Mouse (Mus musculus) heart, embryonic 12.5 days (tissue): ENCODE results near the gene Mb21d2. TPM values are rescaled to one million over a fixed set of nuclear protein-coding genes. Genes with fewer than 3 reads are reported as not detected.

Experiments
- ATAC-seq: fragments of 200-750 bp; cut with Nextera tagmentation; 2 replicates; pipeline ENCODE4 v1.8.0; 2017; ENCODE audit warnings: moderate TSS enrichment, moderate library complexity; ENCODE audit not compliant: insufficient number of reproducible peaks, low FRiP score
- H3K27ac ChIP-seq: fragments of 300-500 bp; sonication (generic); 2 replicates; pipeline ENCODE4 v1.5.1; 2016; ENCODE audit warnings: mild to moderate bottlenecking, moderate library complexity; ENCODE audit not compliant: poor library complexity, severe bottlenecking
- H3K27me3 ChIP-seq: fragments of 300-500 bp; sonication (generic); replicated peaks from 2 replicates; pipeline ENCODE4 v1.6.1; 2016; ENCODE audit warnings: mild to moderate bottlenecking, moderate library complexity
- H3K36me3 ChIP-seq: fragments of 300-500 bp; sonication (generic); 2 replicates; pipeline ENCODE4 v1.6.1; 2016; ENCODE audit warnings: mild to moderate bottlenecking, moderate library complexity
- H3K4me1 ChIP-seq: fragments of 300-500 bp; sonication (generic); replicated peaks from 2 replicates; pipeline ENCODE4 v1.6.1; 2016; ENCODE audit warnings: mild to moderate bottlenecking
- H3K4me2 ChIP-seq: fragments of 300-500 bp; sonication (generic); 2 replicates; pipeline ENCODE4 v1.6.1; 2016; ENCODE audit warnings: mild to moderate bottlenecking, moderate library complexity
- H3K4me3 ChIP-seq: fragments of 300-500 bp; sonication (generic); 2 replicates; pipeline ENCODE4 v1.5.1; 2016; ENCODE audit warnings: mild to moderate bottlenecking
- H3K9ac ChIP-seq: fragments of 300-500 bp; sonication (generic); 2 replicates; pipeline ENCODE4 v1.6.1; 2016; ENCODE audit warnings: mild to moderate bottlenecking, moderate library complexity
- H3K9me3 ChIP-seq: fragments of 300-500 bp; sonication (generic); replicated peaks from 2 replicates; pipeline ENCODE4 v1.6.1; 2016; ENCODE audit warnings: mild to moderate bottlenecking, moderate library complexity
- WGBS: fragments of 180-500 bp; shearing (Covaris S2); methylation state at CpG from one replicate; pipeline ENCODE4 v1.1.7; 2016; 5-methylcytosine and 5-hydroxymethylcytosine counted together
- polyA plus RNA-seq: library from polyadenylated mRNA; unstranded; fragments of >200 nt; fragmentation: Nextera tagmentation; extraction: Ambion mirVana; gene quantifications from 2 replicates; pipeline ENCODE4 v1.2.1, GENCODE M21; 2016

The Mb21d2 gene
- polyA plus RNA-seq, 1 experiment from 2014 or later = 6.9 TPM

- Histone ChIP-seq H3K4me2 (peak overlapping the region; percentile 71), H3K27me3 (0 out of 2 replicates have a peak, but pooled peaks cover 7% of the 10 kb centered on the region), H3K9me3 (no peaks in the 10 kb centered on the region), H3K4me3 (peak overlapping the region; percentile 64), H3K36me3 (no peaks in the 10 kb centered on the region), H3K9ac (peak overlapping the region; percentile 91), H3K27ac (peak overlapping the region; percentile 94), H3K4me1 (peaks cover 13% of the 10 kb centered on the region)
- WGBS = under 1% methylated on average over 10 of the region's 10 CpGs
- ATAC-seq = peak; percentile 62
These were observed 1.0 kb downstream of the Mb21d2 start for GRCm38 (mm10) chr16:28928466-28928814.

- 52% methylated on average over 9 of the region's 9 CpGs for WGBS
- H3K4me1 ChIP-seq = peaks cover 13% of the 10 kb centered on the region
- H3K4me3 ChIP-seq = no peak overlapping the region
- no peak overlapping the region for H3K9ac ChIP-seq
- no peak overlapping the region for H3K27ac ChIP-seq
- H3K36me3 ChIP-seq = no peaks in the 10 kb centered on the region
- no peak for ATAC-seq
- H3K4me2 ChIP-seq = peak overlapping the region; percentile 71; the same call in 1 of the 2 replicates
- H3K27me3 ChIP-seq = 0 out of 2 replicates have a peak, but pooled peaks cover 7% of the 10 kb centered on the region
- H3K9me3 ChIP-seq = no peaks in the 10 kb centered on the region
These were observed 2.1 kb downstream of the Mb21d2 start for GRCm38 (mm10) chr16:28927381-28927780.

- Histone ChIP-seq H3K36me3 (no peaks in the 10 kb centered on the region), H3K9ac (no peak overlapping the region), H3K27ac (no peak overlapping the region), H3K9me3 (no peaks in the 10 kb centered on the region), H3K4me2 (no peak overlapping the region), H3K4me3 (no peak overlapping the region), H3K27me3 (no peaks in the 10 kb centered on the region), H3K4me1 (0 out of 2 replicates have a peak, but pooled peaks cover 5% of the 10 kb centered on the region)
- WGBS = 79% methylated on average over 11 of the region's 11 CpGs
- ATAC-seq = no peak
These were observed 10.1 kb downstream of the Mb21d2 start for GRCm38 (mm10) chr16:28919320-28919885.

- 75% methylated on average over 7 of the region's 7 CpGs for WGBS
- Histone ChIP-seq H3K9me3 (no peaks in the 10 kb centered on the region), H3K4me2 (no peak overlapping the region), H3K27me3 (no peaks in the 10 kb centered on the region), H3K4me1 (0 out of 2 replicates have a peak, but pooled peaks cover 5% of the 10 kb centered on the region), H3K9ac (no peak overlapping the region), H3K27ac (no peak overlapping the region), H3K4me3 (no peak overlapping the region), H3K36me3 (no peaks in the 10 kb centered on the region)
- ATAC-seq = no peak
These were observed 14.1 kb downstream of the Mb21d2 start for GRCm38 (mm10) chr16:28915362-28915761.

GRCm38 (mm10) chr16:28914709-28915108 lies 14.8 kb downstream of the Mb21d2 start:
- Histone ChIP-seq H3K9me3 (no peaks in the 10 kb centered on the region), H3K36me3 (no peaks in the 10 kb centered on the region), H3K4me1 (0 out of 2 replicates have a peak, but pooled peaks cover 5% of the 10 kb centered on the region), H3K9ac (no peak overlapping the region), H3K27ac (no peak overlapping the region), H3K4me2 (no peak overlapping the region), H3K4me3 (no peak overlapping the region), H3K27me3 (no peaks in the 10 kb centered on the region)
- no peak for ATAC-seq
- WGBS = 64% methylated on average over 1 of the region's 1 CpGs

GRCm38 (mm10) chr16:28911414-28912050 lies 17.9 kb downstream of the Mb21d2 start:
- no peak overlapping the region for H3K27ac ChIP-seq
- H3K36me3 ChIP-seq = no peaks in the 10 kb centered on the region
- H3K9me3 ChIP-seq = no peaks in the 10 kb centered on the region
- no peak for ATAC-seq
- 74% methylated on average over 15 of the region's 15 CpGs for WGBS
- no peak overlapping the region for H3K4me2 ChIP-seq
- peaks cover 7% of the 10 kb centered on the region for H3K4me1 ChIP-seq
- no peak overlapping the region for H3K4me3 ChIP-seq
- H3K27me3 ChIP-seq = no peaks in the 10 kb centered on the region
- H3K9ac ChIP-seq = no peak overlapping the region

- Histone ChIP-seq H3K4me1 (peaks cover 23% of the 10 kb centered on the region), H3K9me3 (no peaks in the 10 kb centered on the region), H3K4me3 (no peak overlapping the region), H3K9ac (no peak overlapping the region), H3K27ac (no peak overlapping the region), H3K36me3 (0 out of 2 replicates have a peak, but pooled peaks cover 4% of the 10 kb centered on the region), H3K4me2 (no peak overlapping the region), H3K27me3 (no peaks in the 10 kb centered on the region)
- 64% methylated on average over 7 of the region's 7 CpGs for WGBS
- ATAC-seq = no peak
These were observed 22.9 kb downstream of the Mb21d2 start for GRCm38 (mm10) chr16:28906370-28907275.

- H3K4me2 ChIP-seq = no peak overlapping the region
- peaks cover 23% of the 10 kb centered on the region for H3K4me1 ChIP-seq
- WGBS = 79% methylated on average over 11 of the region's 11 CpGs
- H3K27me3 ChIP-seq = no peaks in the 10 kb centered on the region
- H3K9ac ChIP-seq = no peak overlapping the region
- H3K36me3 ChIP-seq = 0 out of 2 replicates have a peak, but pooled peaks cover 4% of the 10 kb centered on the region
- H3K9me3 ChIP-seq = no peaks in the 10 kb centered on the region
- no peak overlapping the region for H3K4me3 ChIP-seq
- no peak for ATAC-seq
- no peak overlapping the region for H3K27ac ChIP-seq
These were observed 23.7 kb downstream of the Mb21d2 start for GRCm38 (mm10) chr16:28905567-28906289.

- H3K4me3 ChIP-seq = no peak overlapping the region
- H3K4me1 ChIP-seq = peaks cover 37% of the 10 kb centered on the region
- 0 out of 2 replicates have a peak, but pooled peaks cover 4% of the 10 kb centered on the region for H3K36me3 ChIP-seq
- no peaks in the 10 kb centered on the region for H3K9me3 ChIP-seq
- H3K9ac ChIP-seq = no peak overlapping the region
- no peak overlapping the region for H3K4me2 ChIP-seq
- H3K27me3 ChIP-seq = no peaks in the 10 kb centered on the region
- ATAC-seq = no peak
- no peak overlapping the region for H3K27ac ChIP-seq
- 82% methylated on average over 14 of the region's 14 CpGs for WGBS
These were observed 26.6 kb downstream of the Mb21d2 start for GRCm38 (mm10) chr16:28902620-28903565.

GRCm38 (mm10) chr16:28899161-28899540 lies 30.3 kb downstream of the Mb21d2 start:
- H3K4me2 ChIP-seq = peak overlapping the region; percentile 44; the same call in 1 of the 2 replicates
- H3K27ac ChIP-seq = no peak overlapping the region
- 48% methylated on average over 4 of the region's 4 CpGs for WGBS
- H3K27me3 ChIP-seq = no peaks in the 10 kb centered on the region
- H3K9ac ChIP-seq = no peak overlapping the region
- H3K36me3 ChIP-seq = 0 out of 2 replicates have a peak, but pooled peaks cover 4% of the 10 kb centered on the region
- ATAC-seq = no peak
- H3K9me3 ChIP-seq = 0 out of 2 replicates have a peak, but pooled peaks cover 4% of the 10 kb centered on the region
- peaks cover 24% of the 10 kb centered on the region for H3K4me1 ChIP-seq
- H3K4me3 ChIP-seq = no peak overlapping the region
